Mouse (Mus musculus) fat pad, adult 2 months (tissue): Measurements from ENCODE around the gene Dlgap1.

Experiments used
- DNase-seq: peaks from one replicate; pipeline ENCODE4 v3.0.0-alpha.2; 2011; ENCODE audit warnings: low read depth, low spot score; ENCODE audit errors: extremely low read depth

Dlgap1 gene

GRCm38 (mm10) chr17:70852686-70853386 is 884.0 kb downstream of the Dlgap1 start:
- no peak for DNase-seq

- DNase-seq, result no peak
These were observed 884.6 kb downstream of the Dlgap1 start, which contains the start of gene Tgif1 for GRCm38 (mm10) chr17:70853436-70853905. Gene Tgif1 (minus strand): TSS chr17:70853546.

DNA sequence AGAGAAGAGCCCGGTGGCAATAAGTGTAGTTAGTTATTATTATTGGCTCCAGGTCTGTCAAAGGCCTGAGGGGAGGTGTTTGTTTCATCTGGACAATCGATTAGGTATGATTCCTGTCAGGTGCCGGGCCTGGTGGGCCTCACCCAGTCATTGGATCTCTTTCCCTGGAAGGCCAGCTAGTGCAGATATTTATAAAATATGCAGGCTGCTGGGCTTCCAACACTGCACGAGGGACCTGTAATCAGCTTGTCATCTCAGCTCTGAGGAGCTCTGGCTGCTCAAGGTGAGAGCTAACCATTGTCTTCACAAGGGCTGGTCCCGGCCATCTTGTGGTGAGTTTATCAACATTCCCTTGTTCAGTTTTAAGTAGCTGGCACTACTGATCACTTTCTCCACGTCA is 885.1 kb downstream of the Dlgap1 start:
- DNase-seq, result no peak

DNA sequence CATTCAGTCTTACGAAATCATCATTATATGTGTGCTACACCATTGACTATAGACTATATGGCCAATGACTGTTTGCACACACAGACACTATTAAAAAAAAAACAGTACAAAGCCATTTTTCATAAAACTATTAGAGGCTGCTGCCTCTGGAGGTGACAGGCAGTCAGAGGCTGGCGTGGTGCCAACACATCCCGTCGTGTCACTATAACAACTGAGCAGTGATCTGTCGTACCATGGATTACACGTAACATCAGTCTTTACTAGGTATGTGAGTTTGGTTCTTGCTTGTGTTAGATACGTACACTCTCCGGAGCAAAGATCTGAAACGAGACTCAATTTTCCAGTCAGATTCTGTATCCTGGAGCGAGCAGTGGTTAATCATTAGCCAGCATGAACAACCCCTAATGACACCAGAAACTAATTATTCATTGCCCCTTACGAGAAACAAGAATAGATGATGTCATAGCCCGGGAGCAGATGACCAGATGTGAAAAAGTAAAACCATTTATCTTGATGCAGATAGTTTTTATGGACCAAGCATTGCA is 888.1 kb downstream of the Dlgap1 start:
- DNase-seq, result no peak

DNA sequence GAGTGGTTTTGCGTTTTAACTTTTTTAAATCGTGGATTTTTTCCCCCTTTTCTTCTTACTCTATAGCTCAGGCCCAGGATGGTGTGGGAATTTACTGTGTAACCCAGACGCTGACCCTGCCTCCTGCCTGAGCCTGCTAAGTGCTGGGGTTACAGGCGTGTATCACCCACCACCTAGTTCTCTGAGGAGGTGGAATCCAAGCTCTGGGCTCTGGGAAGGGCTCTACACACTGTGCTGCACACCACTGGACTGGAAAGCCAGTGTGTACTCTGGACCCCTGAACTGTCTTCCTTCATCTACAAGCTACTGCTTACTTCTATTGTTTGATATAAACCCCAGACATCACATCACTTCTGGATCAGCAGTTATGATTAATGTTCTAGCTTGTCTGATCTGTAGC is 889.9 kb downstream of the Dlgap1 start:
- no peak for DNase-seq

- DNase-seq, result no peak
These were observed 895.2 kb downstream of the Dlgap1 start for GRCm38 (mm10) chr17:70864117-70864516.

DNA sequence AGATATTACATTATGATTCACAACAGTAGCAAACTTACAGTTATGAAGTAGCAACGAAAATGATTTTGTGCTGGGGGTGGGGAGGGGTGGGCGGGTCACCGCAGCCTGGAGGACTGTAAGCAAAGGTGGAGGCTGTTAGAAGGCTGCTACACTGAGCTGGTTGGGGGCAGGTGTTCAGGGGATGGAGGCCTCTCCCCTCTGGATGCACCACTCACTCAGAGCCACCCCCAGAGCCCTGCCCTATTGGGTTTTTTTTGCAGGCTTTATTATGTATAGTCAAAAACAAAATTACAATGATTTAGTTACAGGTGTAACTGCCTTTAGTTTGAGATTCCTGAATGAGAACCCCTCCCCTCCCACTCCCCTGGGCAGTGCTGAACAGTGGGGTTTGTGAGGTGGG is 895.8 kb downstream of the Dlgap1 start:
- DNase-seq, result no peak

DNA sequence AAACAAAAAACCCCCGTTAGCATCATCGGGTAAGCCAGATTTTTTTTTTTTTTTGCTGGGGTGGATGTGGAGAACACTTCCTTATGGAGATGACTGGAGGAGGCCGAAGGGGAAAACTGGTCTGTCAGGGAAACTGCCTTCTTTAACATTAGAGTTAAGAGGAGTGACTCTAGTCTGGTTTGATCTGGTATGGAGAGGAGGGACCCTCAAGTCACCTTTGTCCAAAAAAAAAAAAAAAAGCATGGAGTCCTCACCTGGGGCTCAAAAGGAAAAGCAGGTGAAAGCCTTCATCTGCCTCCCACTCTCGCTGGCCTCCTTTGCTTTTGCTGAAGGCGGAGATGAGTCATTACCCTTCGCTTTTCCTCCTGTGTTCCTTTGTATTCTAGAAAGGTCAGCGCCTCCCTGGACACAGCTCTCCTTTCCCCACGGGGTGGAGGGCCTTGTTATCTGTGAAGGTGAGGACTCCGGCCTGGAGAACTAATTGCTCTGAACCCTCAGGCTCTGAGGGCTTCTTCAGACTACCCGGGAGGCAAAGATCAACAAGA is 896.3 kb downstream of the Dlgap1 start:
- DNase-seq, result no peak

- no peak for DNase-seq
These were observed 897.2 kb downstream of the Dlgap1 start for GRCm38 (mm10) chr17:70866029-70866428.

GRCm38 (mm10) chr17:70866538-70867114 is 897.8 kb downstream of the Dlgap1 start:
- DNase-seq, result no peak

DNA sequence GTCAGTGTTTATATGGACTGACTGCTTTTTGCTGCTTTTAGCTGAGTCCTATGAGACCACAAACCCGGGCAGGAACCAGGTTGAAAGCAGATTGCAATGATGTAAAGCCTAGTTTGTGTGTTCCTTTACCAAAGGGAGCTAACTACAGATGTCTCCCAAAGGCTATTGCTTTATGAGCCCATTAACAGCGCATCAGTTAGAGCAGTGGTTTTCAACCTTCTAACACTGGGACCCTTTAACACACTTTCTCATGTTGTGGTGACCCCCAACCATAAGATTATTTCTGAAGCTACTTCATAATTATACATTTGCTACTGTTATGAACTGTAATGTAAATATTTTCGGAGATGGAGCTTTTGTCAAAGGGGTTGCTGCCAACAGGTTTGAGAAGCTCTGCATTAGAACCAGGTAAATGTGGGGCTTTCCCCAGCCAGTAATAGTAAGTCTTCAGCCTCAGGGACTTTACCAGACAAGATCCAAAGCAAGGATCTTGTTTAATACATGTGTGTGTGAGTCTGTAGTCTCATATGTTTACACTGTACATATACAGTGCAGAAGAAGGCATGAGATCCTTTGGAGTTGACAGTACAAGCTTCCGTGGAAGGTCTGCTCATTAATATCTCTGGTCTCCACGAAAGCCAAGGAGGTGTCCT is 899.8 kb downstream of the Dlgap1 start:
- DNase-seq, result no peak

DNA sequence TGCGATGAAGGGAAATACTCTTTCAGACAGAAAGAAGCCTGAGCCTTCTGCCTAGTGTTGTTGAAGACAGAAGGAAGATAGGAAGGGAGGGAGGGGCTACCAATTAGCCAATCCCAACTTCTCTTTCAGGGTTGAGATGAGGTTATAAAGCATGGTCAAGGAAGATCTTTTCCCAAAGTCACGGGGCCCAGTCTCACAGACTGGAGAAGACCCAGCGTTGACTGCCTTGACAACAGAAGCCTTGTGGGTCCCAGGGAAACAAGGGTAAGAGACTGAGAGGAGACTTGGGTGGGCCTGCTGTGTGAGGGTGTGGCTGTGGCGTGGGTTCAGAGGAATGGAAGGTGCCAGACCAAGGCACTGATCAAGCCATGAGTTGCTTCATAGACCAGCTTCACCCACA is 901.7 kb downstream of the Dlgap1 start:
- DNase-seq, result no peak
